ENCODE assay signal across 11 mouse cellular contexts in the genomic region with DNA sequence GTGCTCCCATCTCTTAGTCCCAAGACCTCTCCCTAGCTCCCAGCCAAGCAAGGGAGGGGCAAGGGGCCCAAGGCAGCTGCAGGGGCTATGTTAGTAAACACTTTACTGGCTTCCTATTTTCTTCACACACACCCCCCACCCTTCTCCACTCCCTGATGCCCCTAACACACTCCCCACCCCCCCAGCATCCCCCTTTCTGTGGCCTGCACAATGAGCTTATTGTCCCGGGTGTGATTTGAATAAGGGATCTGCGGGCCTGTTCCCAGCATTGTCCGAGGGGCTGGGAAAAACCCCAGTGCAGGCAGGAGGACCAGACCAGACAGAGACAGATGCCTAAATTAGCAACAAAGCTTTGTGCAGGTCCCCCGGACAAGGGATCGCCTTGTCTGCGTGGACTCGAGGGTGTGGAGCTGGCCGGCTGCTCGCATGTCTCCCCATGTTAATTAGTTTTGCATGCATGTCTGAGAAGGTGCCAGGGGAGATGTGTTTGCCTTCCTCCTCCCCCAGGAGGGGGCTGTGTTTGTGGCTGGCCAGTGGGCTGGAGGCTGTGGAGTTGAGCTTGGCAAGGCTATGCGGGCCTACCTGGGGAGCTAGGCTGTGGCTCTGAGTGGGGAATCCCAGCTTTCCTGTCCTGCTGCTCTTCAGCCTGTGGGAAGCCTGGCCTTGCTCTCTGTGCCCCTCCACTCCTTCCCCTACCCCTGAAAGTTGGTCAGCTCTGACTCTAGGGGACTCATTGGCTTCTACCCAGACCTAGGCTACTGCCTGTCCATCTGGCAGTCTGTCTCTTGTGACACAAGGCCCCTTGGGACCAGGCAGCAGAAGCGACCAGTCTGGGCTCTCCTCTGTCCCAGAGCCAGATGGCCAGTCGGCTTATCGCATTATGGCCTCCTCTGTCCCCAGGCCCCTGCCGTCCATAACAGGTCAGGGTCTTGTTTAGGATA. TPM values are rescaled to one million over a fixed set of nuclear protein-coding genes. Genes with fewer than 3 reads are reported as not detected.
A peak's percentile ranks its signal among the peaks of the same experiment; 100 is the strongest.
DNase-seq lines count a peak whose midpoint lies in the region; ATAC-seq lines count a peak whose summit lies in the region.
"Had no signal": no experiment of that assay in that cellular context is flagged by ENCODE, and none has a peak within 500 bp of the region (broad histone marks: within the 10 kb centered on the region; RNA-seq: fewer than 3 reads in every experiment).

No protein-coding gene starts in this region.

- H3K36me3 ChIP-seq in forebrain, embryonic 10.5 days (replicated peaks) = peaks cover 96% of the 10 kb centered on the region
- no peaks in the 10 kb centered on the region for H3K36me3 ChIP-seq in limb, embryonic 10.5 days
- peaks cover 13% of the 10 kb centered on the region for H3K36me3 ChIP-seq in neural tube, embryonic 14.5 days (ENCODE audit: control insufficient read depth, insufficient read depth, low read length)
- no peaks in the 10 kb centered on the region for H3K36me3 ChIP-seq in heart, embryonic 10.5 days
- H3K36me3 ChIP-seq: lung, embryonic 15.5 days had no signal

- peak; percentile 65 for DNase-seq in cerebellum, adult 9-11 months
- DNase-seq in cerebellum, postnatal 25 days = no peak
- peak; percentile 79 for DNase-seq in forebrain, embryonic 10.5 days (ENCODE audit: extremely low spot score, low spot score)
- no peak for DNase-seq in limb, embryonic 10.5 days (ENCODE audit: low spot score)
- DNase-seq in heart, embryonic 10.5 days (ENCODE audit: low spot score) = no peak
- DNase-seq in T-cell, adult 2 months (ENCODE audit: low spot score) = no peak
- no peak for DNase-seq in kidney, postnatal 36 days
- DNase-seq: gastrocnemius, postnatal 14 days had no signal

- H3K4me2 ChIP-seq in neural tube, embryonic 14.5 days (ENCODE audit: low read depth, low read length) = 0 out of 2 replicates have a peak overlapping the region, but pooled peaks have one; percentile 2
- H3K4me2 ChIP-seq: lung, embryonic 15.5 days had no signal

- peak; percentile 79 for ATAC-seq in neural tube, embryonic 14.5 days (ENCODE audit: low read depth)
- ATAC-seq: Patski had no signal

- H3K4me3 ChIP-seq in forebrain, embryonic 10.5 days = peak overlapping the region; percentile 18; the same call in 1 of the 2 replicates
- peak overlapping the region; percentile 1; the same call in 1 of the 2 replicates for H3K4me3 ChIP-seq in limb, embryonic 10.5 days
- no peak overlapping the region for H3K4me3 ChIP-seq in neural tube, embryonic 14.5 days (ENCODE audit: low read depth, low read length)
- no peak overlapping the region for H3K4me3 ChIP-seq in heart, embryonic 10.5 days
- H3K4me3 ChIP-seq: lung, embryonic 15.5 days had no signal

- H3K9me3 ChIP-seq in forebrain, embryonic 10.5 days = no peaks in the 10 kb centered on the region
- H3K9me3 ChIP-seq in limb, embryonic 10.5 days (replicated peaks) = no peaks in the 10 kb centered on the region
- no peaks in the 10 kb centered on the region for H3K9me3 ChIP-seq in neural tube, embryonic 14.5 days (ENCODE audit: control insufficient read depth, low read length)
- no peaks in the 10 kb centered on the region for H3K9me3 ChIP-seq in heart, embryonic 10.5 days
- H3K9me3 ChIP-seq: lung, embryonic 15.5 days had no signal

- H3K27me3 ChIP-seq in forebrain, embryonic 10.5 days (ENCODE audit: poor library complexity, severe bottlenecking) = peaks cover 100% of the 10 kb centered on the region
- peaks cover 100% of the 10 kb centered on the region for H3K27me3 ChIP-seq in limb, embryonic 10.5 days (ENCODE audit: low read depth, poor library complexity, severe bottlenecking)
- no peaks in the 10 kb centered on the region for H3K27me3 ChIP-seq in neural tube, embryonic 14.5 days (ENCODE audit: control insufficient read depth, insufficient read depth, low read length)
- H3K27me3 ChIP-seq in heart, embryonic 10.5 days (ENCODE audit: insufficient read depth, poor library complexity, severe bottlenecking) = peaks cover 99% of the 10 kb centered on the region

- no peak overlapping the region for H3K9ac ChIP-seq in neural tube, embryonic 14.5 days (replicated peaks; ENCODE audit: low read depth, low read length)
- H3K9ac ChIP-seq: lung, embryonic 15.5 days had no signal

- peak overlapping the region; percentile 95 for H3K27ac ChIP-seq in forebrain, embryonic 10.5 days
- peak overlapping the region; percentile 64 for H3K27ac ChIP-seq in limb, embryonic 10.5 days
- H3K27ac ChIP-seq in neural tube, embryonic 14.5 days (ENCODE audit: low read depth, low read length) = peak overlapping the region; percentile 98
- H3K27ac ChIP-seq in heart, embryonic 10.5 days = no peak overlapping the region
- H3K27ac ChIP-seq: lung, embryonic 15.5 days had no signal

- WGBS in forebrain, embryonic 10.5 days = 15% methylated on average over 14 of the region's 14 CpGs
- WGBS in limb, embryonic 10.5 days = 29% methylated on average over 14 of the region's 14 CpGs
- WGBS in neural tube, embryonic 14.5 days = 8% methylated on average over 14 of the region's 14 CpGs
- WGBS in heart, embryonic 10.5 days = 25% methylated on average over 14 of the region's 14 CpGs

- peaks cover 99% of the 10 kb centered on the region for H3K4me1 ChIP-seq in forebrain, embryonic 10.5 days
- H3K4me1 ChIP-seq in limb, embryonic 10.5 days = peaks cover 16% of the 10 kb centered on the region
- H3K4me1 ChIP-seq in neural tube, embryonic 14.5 days (ENCODE audit: control insufficient read depth, insufficient read depth, low read length) = peaks cover 42% of the 10 kb centered on the region
- peaks cover 21% of the 10 kb centered on the region for H3K4me1 ChIP-seq in heart, embryonic 10.5 days
- H3K4me1 ChIP-seq: lung, embryonic 15.5 days had no signal

RNA-seq across cellular contexts. Expression of a gene that starts 59.8 kb away (rescaled TPM):
- polyA plus RNA-seq in forebrain, embryonic 10.5 days (2016; fragmentation: Nextera tagmentation; extraction: Ambion mirVana) = 42.1 and 46.4 TPM in 2 replicates
- polyA plus RNA-seq in limb, embryonic 10.5 days (2016; fragmentation: Nextera tagmentation; extraction: Ambion mirVana) = 41.1 and 42.3 TPM in 2 replicates
- 23.0 and 30.5 TPM in 2 replicates for polyA plus RNA-seq in neural tube, embryonic 14.5 days (2014; fragmentation: Nextera tagmentation; extraction: Ambion mirVana)
- polyA plus RNA-seq in heart, embryonic 10.5 days (2016; fragmentation: Nextera tagmentation; extraction: Ambion mirVana) = 33.2 and 43.3 TPM in 2 replicates

Comparison
In these comparisons a context has a peak if more than half of its experiments do, and no peak if none do; other contexts are left out.
1. DNase-seq: peak in cerebellum, adult 9-11 months (single experiment) and forebrain, embryonic 10.5 days (single experiment); none in cerebellum, postnatal 25 days (0 of 2), limb, embryonic 10.5 days (single experiment), heart, embryonic 10.5 days (single experiment), T-cell, adult 2 months (single experiment) and kidney, postnatal 36 days (0 of 2).
2. H3K4me3 ChIP-seq: peak in forebrain, embryonic 10.5 days (single experiment) and limb, embryonic 10.5 days (single experiment); none in neural tube, embryonic 14.5 days (single experiment) and heart, embryonic 10.5 days (single experiment).